Mouse (Mus musculus): ENCODE data around the gene Mboat2. TPM values are rescaled to one million over a fixed set of nuclear protein-coding genes. Genes with fewer than 3 reads are reported as not detected.

Mboat2 gene
- polyA plus RNA-seq, 1 experiment from 2014 or later = 70.8 TPM

- Histone ChIP-seq H3K27me3 (replicated peaks; ENCODE audit: control insufficient read depth, insufficient read depth, low read length) (no peaks in the 10 kb centered on the region), H3K4me2 (ENCODE audit: low read length) (peak overlapping the region; percentile 85), H3K9me3 (ENCODE audit: control insufficient read depth, low read length) (no peaks in the 10 kb centered on the region), H3K27ac (ENCODE audit: low read length) (peak overlapping the region; percentile 98), H3K4me3 (replicated peaks; ENCODE audit: low read length) (peak overlapping the region; percentile 96), H3K9ac (replicated peaks; ENCODE audit: low read depth, low read length) (peak overlapping the region; percentile 100), H3K4me1 (replicated peaks; ENCODE audit: control insufficient read depth, insufficient read depth, low read length) (peaks cover 30% of the 10 kb centered on the region), H3K36me3 (ENCODE audit: control insufficient read depth, insufficient read depth) (no peaks in the 10 kb centered on the region)
- no peak for ATAC-seq
- WGBS = 43% methylated on average over 1 of the region's 1 CpGs
These were observed 593 bp upstream of the Mboat2 start for GRCm38 (mm10) chr12:24830086-24830485.

DNA sequence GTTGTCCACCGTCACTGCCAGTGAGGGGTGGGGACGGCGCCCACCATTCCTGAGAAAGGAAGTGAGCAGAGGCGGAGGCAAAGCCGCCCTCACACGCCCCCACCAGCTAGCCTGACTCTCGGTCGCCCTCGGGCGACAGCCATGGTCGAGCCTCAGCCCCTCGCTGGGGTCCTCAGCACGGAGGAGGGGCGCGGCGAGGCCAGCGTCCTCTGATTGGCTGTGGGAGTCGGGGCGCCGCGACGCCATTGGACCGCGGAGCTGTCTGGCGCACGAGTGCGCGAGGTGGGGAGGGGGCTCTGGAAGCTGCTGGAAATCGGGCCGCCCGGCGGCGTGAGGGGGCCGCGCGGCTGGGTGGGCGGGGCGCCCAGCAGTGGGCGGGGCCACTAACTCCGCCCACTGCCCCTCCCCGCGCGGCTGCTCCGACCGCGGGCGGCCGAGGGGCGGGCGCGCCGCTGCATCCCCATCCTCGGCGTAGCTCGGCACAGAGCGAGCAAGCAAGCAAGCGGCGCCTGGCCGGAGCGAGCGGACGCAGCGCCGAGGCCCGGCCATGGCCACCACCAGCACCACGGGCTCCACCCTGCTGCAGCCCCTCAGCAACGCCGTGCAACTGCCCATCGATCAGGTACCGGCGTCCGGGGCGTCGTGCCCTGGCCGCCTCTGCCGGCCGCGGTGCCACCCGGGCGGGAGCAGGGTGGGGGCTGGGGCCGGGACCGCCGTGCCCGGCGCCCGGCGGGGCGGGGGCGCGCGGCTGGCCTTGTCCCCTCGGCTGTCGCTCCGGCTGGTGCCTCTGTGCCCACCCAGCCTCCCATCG is 679 bp downstream of the Mboat2 start:
- under 1% methylated on average over 85 of the region's 95 CpGs for WGBS
- Histone ChIP-seq H3K9me3 (ENCODE audit: control insufficient read depth, low read length) (no peaks in the 10 kb centered on the region), H3K9ac (replicated peaks; ENCODE audit: low read depth, low read length) (peak overlapping the region; percentile 100), H3K4me2 (ENCODE audit: low read length) (peak overlapping the region; percentile 89), H3K27me3 (replicated peaks; ENCODE audit: control insufficient read depth, insufficient read depth, low read length) (no peaks in the 10 kb centered on the region), H3K4me1 (replicated peaks; ENCODE audit: control insufficient read depth, insufficient read depth, low read length) (peaks cover 30% of the 10 kb centered on the region), H3K36me3 (ENCODE audit: control insufficient read depth, insufficient read depth) (no peaks in the 10 kb centered on the region), H3K27ac (ENCODE audit: low read length) (peak overlapping the region; percentile 98), H3K4me3 (replicated peaks; ENCODE audit: low read length) (peak overlapping the region; percentile 96)
- ATAC-seq = peak; percentile 99

DNA sequence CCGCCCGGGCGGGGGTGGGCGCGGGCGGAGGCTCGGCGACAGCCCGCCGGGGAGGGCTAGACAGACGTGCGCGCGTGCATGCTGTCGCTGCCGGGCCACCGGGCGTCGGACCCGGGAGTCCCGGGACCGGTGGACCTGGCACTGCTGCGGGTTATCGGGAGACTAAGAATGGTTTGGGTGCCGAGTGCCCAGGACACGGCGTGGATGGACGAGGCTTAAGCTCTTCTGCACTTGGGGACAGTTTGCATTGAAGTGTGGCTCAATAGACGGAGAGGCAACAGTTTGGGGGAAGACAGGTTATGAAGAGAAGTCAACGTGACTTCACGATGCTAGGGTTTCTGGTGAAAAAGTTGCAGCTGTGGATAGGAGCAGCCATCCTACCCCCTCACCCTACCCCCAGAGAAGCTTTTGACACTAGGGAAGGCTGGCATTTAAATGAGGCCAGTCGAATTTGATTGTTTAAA is 1.3 kb downstream of the Mboat2 start:
- ATAC-seq = no peak
- peak overlapping the region; percentile 96 for H3K4me3 ChIP-seq (replicated peaks; ENCODE audit: low read length)
- H3K4me1 ChIP-seq (replicated peaks; ENCODE audit: control insufficient read depth, insufficient read depth, low read length) = peaks cover 31% of the 10 kb centered on the region
- peak overlapping the region; percentile 89 for H3K4me2 ChIP-seq (ENCODE audit: low read length)
- H3K27me3 ChIP-seq (replicated peaks; ENCODE audit: control insufficient read depth, insufficient read depth, low read length) = no peaks in the 10 kb centered on the region
- H3K36me3 ChIP-seq (ENCODE audit: control insufficient read depth, insufficient read depth) = no peaks in the 10 kb centered on the region
- H3K9ac ChIP-seq (replicated peaks; ENCODE audit: low read depth, low read length) = peak overlapping the region; percentile 94
- H3K27ac ChIP-seq (ENCODE audit: low read length) = peak overlapping the region; percentile 90
- H3K9me3 ChIP-seq (ENCODE audit: control insufficient read depth, low read length) = no peaks in the 10 kb centered on the region
- WGBS = under 1% methylated on average over 32 of the region's 32 CpGs

DNA sequence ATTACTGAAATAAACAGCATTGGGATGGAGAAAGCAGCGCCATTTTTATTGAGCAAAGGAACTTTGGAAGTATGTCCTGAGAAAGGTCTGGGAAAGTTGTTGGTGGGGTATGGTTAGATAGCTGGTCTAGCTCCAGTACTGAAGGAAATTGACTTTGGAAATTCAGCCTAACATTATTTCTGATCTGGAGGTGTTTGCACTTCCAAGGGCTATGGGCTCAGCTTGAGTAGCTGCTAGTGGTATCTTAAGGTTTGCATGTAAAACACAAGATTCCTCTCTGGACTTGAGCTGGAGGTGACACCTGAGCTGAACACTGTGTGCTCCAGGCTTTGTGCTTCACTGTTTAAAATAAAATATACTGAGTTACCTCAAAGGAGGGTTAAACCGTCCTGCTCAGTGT is 1.8 kb downstream of the Mboat2 start:
- WGBS = 18% methylated on average over 2 of the region's 2 CpGs
- Histone ChIP-seq H3K36me3 (ENCODE audit: control insufficient read depth, insufficient read depth) (no peaks in the 10 kb centered on the region), H3K27ac (ENCODE audit: low read length) (no peak overlapping the region), H3K9me3 (ENCODE audit: control insufficient read depth, low read length) (no peaks in the 10 kb centered on the region), H3K9ac (replicated peaks; ENCODE audit: low read depth, low read length) (peak overlapping the region; percentile 94), H3K27me3 (replicated peaks; ENCODE audit: control insufficient read depth, insufficient read depth, low read length) (no peaks in the 10 kb centered on the region), H3K4me3 (replicated peaks; ENCODE audit: low read length) (peak overlapping the region; percentile 96), H3K4me2 (ENCODE audit: low read length) (peak overlapping the region; percentile 89), H3K4me1 (replicated peaks; ENCODE audit: control insufficient read depth, insufficient read depth, low read length) (peaks cover 31% of the 10 kb centered on the region)
- no peak for ATAC-seq

GRCm38 (mm10) chr12:24837947-24838346 is 7.3 kb downstream of the Mboat2 start:
- Histone ChIP-seq H3K9me3 (ENCODE audit: control insufficient read depth, low read length) (no peaks in the 10 kb centered on the region), H3K27ac (ENCODE audit: low read length) (no peak overlapping the region), H3K27me3 (replicated peaks; ENCODE audit: control insufficient read depth, insufficient read depth, low read length) (no peaks in the 10 kb centered on the region), H3K4me2 (ENCODE audit: low read length) (no peak overlapping the region), H3K36me3 (ENCODE audit: control insufficient read depth, insufficient read depth) (no peaks in the 10 kb centered on the region), H3K4me1 (replicated peaks; ENCODE audit: control insufficient read depth, insufficient read depth, low read length) (peaks cover 30% of the 10 kb centered on the region), H3K9ac (replicated peaks; ENCODE audit: low read depth, low read length) (no peak overlapping the region), H3K4me3 (replicated peaks; ENCODE audit: low read length) (no peak overlapping the region)
- ATAC-seq = 0 out of 2 replicates have a peak, but pooled peaks have one; percentile 14
- 48% methylated on average over 2 of the region's 2 CpGs for WGBS

DNA sequence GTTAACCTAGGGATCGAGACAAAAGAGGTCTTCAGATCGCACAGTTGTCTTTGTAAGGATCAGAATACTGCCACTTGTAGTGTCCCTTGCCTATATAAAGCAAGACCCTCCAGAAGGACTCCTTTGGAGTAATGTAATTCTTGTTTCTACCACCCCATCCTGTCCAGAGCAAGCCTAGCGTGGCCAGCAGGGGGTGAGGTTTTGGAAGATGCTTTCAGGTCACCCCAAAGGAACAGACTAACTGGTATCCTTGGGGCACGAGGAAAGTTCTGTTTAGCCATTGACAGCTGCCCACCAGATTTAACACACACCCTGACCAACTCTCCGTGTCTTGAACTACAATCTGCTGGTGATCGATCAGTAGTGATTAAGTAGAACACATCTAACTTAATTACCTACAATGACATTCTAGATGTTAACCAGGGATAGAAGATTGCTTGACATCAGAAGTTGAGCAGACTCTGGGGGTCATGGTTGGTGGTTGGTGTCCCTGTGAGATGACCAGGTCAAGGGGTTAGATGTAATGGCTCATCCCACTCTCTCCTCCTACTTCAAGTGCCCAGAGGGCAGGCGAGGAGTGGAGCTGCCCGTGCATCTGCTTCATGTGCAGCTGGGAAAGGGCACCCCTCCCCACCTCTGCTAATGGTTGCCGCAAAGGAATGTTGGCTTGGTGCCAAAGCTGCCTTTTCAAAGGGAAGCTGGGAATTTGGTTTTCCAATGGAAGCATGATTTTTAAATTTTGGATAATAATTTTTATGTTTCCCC is 10.6 kb downstream of the Mboat2 start:
- Histone ChIP-seq H3K27me3 (replicated peaks; ENCODE audit: control insufficient read depth, insufficient read depth, low read length) (no peaks in the 10 kb centered on the region), H3K4me3 (replicated peaks; ENCODE audit: low read length) (no peak overlapping the region), H3K4me2 (ENCODE audit: low read length) (no peak overlapping the region; the same call in 1 of the 2 replicates), H3K9ac (replicated peaks; ENCODE audit: low read depth, low read length) (no peak overlapping the region), H3K27ac (ENCODE audit: low read length) (no peak overlapping the region), H3K9me3 (ENCODE audit: control insufficient read depth, low read length) (no peaks in the 10 kb centered on the region), H3K36me3 (ENCODE audit: control insufficient read depth, insufficient read depth) (no peaks in the 10 kb centered on the region), H3K4me1 (replicated peaks; ENCODE audit: control insufficient read depth, insufficient read depth, low read length) (peaks cover 35% of the 10 kb centered on the region)
- 0 out of 2 replicates have a peak, but pooled peaks have one; percentile 35 for ATAC-seq
- 52% methylated on average over 9 of the region's 9 CpGs for WGBS

DNA sequence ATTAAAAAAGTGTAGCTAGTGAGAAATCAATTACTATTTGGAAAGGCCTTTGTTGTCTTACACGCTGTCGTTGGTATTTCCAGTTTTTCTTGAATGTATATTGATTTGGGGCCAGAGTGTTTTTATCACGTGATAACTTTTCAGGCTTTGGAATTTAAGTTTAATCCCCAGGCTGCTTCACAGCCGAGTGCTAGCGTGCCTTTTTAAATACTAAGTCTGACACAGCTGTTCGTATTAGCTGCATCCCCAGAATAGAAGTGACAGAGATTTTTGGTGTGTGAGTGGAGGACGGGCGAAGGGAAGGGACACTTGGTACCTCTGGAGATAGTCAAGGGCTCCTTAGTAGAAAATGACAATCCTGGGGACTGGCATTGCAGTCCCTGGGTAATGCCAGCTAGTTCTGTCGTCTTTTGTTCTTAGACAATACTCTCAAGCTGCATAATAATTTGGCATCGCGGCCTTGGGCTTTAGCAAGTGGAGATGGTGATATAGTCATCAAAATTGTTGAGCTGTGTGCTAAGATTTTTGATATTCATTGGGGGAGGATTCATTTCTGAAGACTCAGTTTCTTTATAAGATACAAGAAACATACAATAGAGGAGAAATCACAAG is 11.7 kb downstream of the Mboat2 start:
- Histone ChIP-seq H3K36me3 (ENCODE audit: control insufficient read depth, insufficient read depth) (no peaks in the 10 kb centered on the region), H3K4me3 (replicated peaks; ENCODE audit: low read length) (no peak overlapping the region), H3K27ac (ENCODE audit: low read length) (peak overlapping the region; percentile 49), H3K4me2 (ENCODE audit: low read length) (peak overlapping the region; percentile 22; the same call in 1 of the 2 replicates), H3K9me3 (ENCODE audit: control insufficient read depth, low read length) (no peaks in the 10 kb centered on the region), H3K4me1 (replicated peaks; ENCODE audit: control insufficient read depth, insufficient read depth, low read length) (peaks cover 32% of the 10 kb centered on the region), H3K27me3 (replicated peaks; ENCODE audit: control insufficient read depth, insufficient read depth, low read length) (no peaks in the 10 kb centered on the region), H3K9ac (replicated peaks; ENCODE audit: low read depth, low read length) (0 out of 2 replicates have a peak overlapping the region, but pooled peaks have one; percentile 23)
- ATAC-seq = no peak
- WGBS = 30% methylated on average over 11 of the region's 11 CpGs

DNA sequence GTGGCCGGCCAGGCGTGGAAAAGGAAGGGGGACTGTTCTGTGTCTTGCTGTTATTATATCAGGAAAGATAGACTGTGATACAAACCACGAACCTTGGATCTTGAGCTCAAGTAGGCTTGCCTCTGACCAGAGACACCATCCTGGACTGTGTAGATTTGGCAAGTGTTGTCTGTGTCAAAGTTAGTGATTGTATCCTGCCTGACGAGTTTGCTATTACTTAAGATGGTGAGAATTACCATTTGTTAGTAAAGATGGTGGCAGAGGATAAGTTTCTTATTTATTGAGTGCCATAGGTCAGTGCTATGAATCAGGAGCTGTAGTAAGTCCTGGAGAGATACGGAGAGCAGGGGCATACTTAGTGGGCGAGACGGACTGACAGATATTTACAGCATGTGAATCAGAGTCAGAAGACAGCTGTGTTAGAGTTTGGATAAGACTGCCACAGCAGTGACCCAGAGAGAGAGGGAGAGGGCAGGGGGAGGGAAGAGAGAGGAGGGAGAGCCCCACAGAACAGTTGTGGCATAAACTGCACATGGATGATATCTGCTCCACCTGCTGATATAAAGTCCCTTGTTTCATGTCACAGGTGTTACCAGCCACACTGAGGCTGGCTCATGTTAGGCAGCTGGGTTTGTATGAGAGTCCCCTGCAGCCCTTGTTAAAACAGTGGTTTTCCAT is 12.9 kb downstream of the Mboat2 start:
- no peak overlapping the region for H3K27ac ChIP-seq (ENCODE audit: low read length)
- H3K4me1 ChIP-seq (replicated peaks; ENCODE audit: control insufficient read depth, insufficient read depth, low read length) = peaks cover 32% of the 10 kb centered on the region

More for the DNA sequence above, 12.9 kb downstream of the Mboat2 start:
- no peaks in the 10 kb centered on the region for H3K36me3 ChIP-seq (ENCODE audit: control insufficient read depth, insufficient read depth)
- no peak overlapping the region for H3K4me2 ChIP-seq (ENCODE audit: low read length)
- H3K27me3 ChIP-seq (replicated peaks; ENCODE audit: control insufficient read depth, insufficient read depth, low read length) = no peaks in the 10 kb centered on the region
- no peak overlapping the region for H3K4me3 ChIP-seq (replicated peaks; ENCODE audit: low read length)
- WGBS = 76% methylated on average over 7 of the region's 7 CpGs
- no peak overlapping the region for H3K9ac ChIP-seq (replicated peaks; ENCODE audit: low read depth, low read length)
- no peaks in the 10 kb centered on the region for H3K9me3 ChIP-seq (ENCODE audit: control insufficient read depth, low read length)
- no peak for ATAC-seq
